Mouse (Mus musculus) small intestine, adult 2 months (tissue): ENCODE data around the gene Arhgap30.
A peak's percentile ranks its signal among the peaks of the same experiment; 100 is the strongest.

Experiments used
- CTCF ChIP-seq: fragments of 200-500 bp; IDR thresholded peaks from 2 replicates; pipeline ENCODE4 v1.5.1; 2012; ENCODE audit warnings: low read depth, mild to moderate bottlenecking, control low read depth, inconsistent platforms, low read length, moderate library complexity, mixed read lengths; ENCODE audit not compliant: insufficient replicate concordance, insufficient read length; ENCODE audit errors: extremely low read depth
- POLR2A ChIP-seq: fragments of 200-500 bp; IDR thresholded peaks from 2 replicates; pipeline ENCODE4 v1.6.1; 2012; ENCODE audit warnings: low read depth, mild to moderate bottlenecking, control low read depth, inconsistent platforms, low read length, moderate library complexity

GRCm38 (mm10) chr1:171355812-171356340, 32.9 kb upstream of the Arhgap30 start:
- TF ChIP-seq CTCF, result peak; percentile 58; the same call in 1 of the 2 replicates
- no peak for TF ChIP-seq POLR2A
